Mouse (Mus musculus) CH12.LX (cell line): Measurements from ENCODE around the gene Sae1. TPM values are rescaled to one million over a fixed set of nuclear protein-coding genes. Genes with fewer than 3 reads are reported as not detected.

Experiments used
- DNase-seq: peaks from one replicate; pipeline ENCODE4 v3.0.0-alpha.2; 2013; ENCODE audit errors: extremely low read depth
- H3K27ac ChIP-seq: 2 replicates; pipeline ENCODE4 v1.5.1; 2012; ENCODE audit warnings: low read depth, mild to moderate bottlenecking, control low read depth, moderate library complexity; ENCODE audit not compliant: insufficient read depth
- H3K27me3 ChIP-seq: replicated peaks from 2 replicates; pipeline ENCODE3; 2012; ENCODE audit warnings: inconsistent platforms
- H3K36me3 ChIP-seq, 2 experiments: replicated peaks in 1 of 2; 2 replicates each; pipeline versions ENCODE3 to v1.6.1; 2012; ENCODE audit warnings: inconsistent platforms in 1 of 2, low read length in 1 of 2, mild to moderate bottlenecking in 1 of 2, mixed read lengths in 1 of 2, moderate library complexity in 1 of 2; ENCODE audit not compliant: control insufficient read depth in 1 of 2, insufficient read depth in 1 of 2
- H3K4me1 ChIP-seq, 2 experiments: 2 replicates each; pipeline ENCODE4 v1.6.1; 2012; ENCODE audit warnings: inconsistent platforms in 1 of 2, moderate library complexity in 1 of 2; ENCODE audit not compliant: insufficient read depth in 2 of 2, control insufficient read depth in 1 of 2
- H3K4me2 ChIP-seq: 2 replicates; pipeline ENCODE4 v1.6.1; 2012; ENCODE audit warnings: low read depth, mild to moderate bottlenecking, control low read depth; ENCODE audit not compliant: poor library complexity, insufficient read depth, severe bottlenecking
- H3K4me3 ChIP-seq, 3 experiments: fragments of 150-350 bp in 1 of 3; sonication (generic) in 1 of 3; replicated peaks in 1 of 3; 2 replicates each; pipeline versions ENCODE3 to v1.5.1; 2011 to 2012; ENCODE audit warnings: low read depth in 2 of 3, low read length in 2 of 3, mild to moderate bottlenecking in 2 of 3, moderate library complexity in 2 of 3, control low read depth in 1 of 3, improper control_type of control experiment in 1 of 3, inconsistent platforms in 1 of 3, mixed read lengths in 1 of 3; ENCODE audit not compliant: poor library complexity in 1 of 3
- H3K79me2 ChIP-seq: replicated peaks from 2 replicates; pipeline ENCODE4 v1.6.1; 2012; ENCODE audit warnings: mild to moderate bottlenecking, moderate library complexity; ENCODE audit not compliant: control insufficient read depth, poor library complexity, insufficient read depth, severe bottlenecking; ENCODE audit errors: extremely low read depth
- H3K9ac ChIP-seq: 2 replicates; pipeline ENCODE4 v1.6.1; 2012; ENCODE audit warnings: low read depth, mild to moderate bottlenecking, control low read depth, moderate library complexity; ENCODE audit not compliant: insufficient read depth
- H3K9me3 ChIP-seq: replicated peaks from 2 replicates; pipeline ENCODE3; 2012; ENCODE audit warnings: low read length, inconsistent platforms, mixed read lengths
- CHD2 ChIP-seq: IDR thresholded peaks from 2 replicates; pipeline ENCODE4 v1.6.1; 2011; ENCODE audit warnings: low read length, improper control_type of control experiment
- E2F4 ChIP-seq: IDR thresholded peaks from 2 replicates; pipeline ENCODE4 v1.6.1; 2011; ENCODE audit warnings: low read depth, low read length, improper control_type of control experiment; ENCODE audit not compliant: insufficient replicate concordance
- ETS1 ChIP-seq: conservative IDR thresholded peaks from 2 replicates; pipeline ENCODE4 v1.6.1; 2012; ENCODE audit warnings: low read depth, mild to moderate bottlenecking, inconsistent platforms, low read length, improper control_type of control experiment, moderate library complexity
- HCFC1 ChIP-seq: IDR thresholded peaks from 2 replicates; pipeline ENCODE4 v1.6.1; 2012; ENCODE audit warnings: low read depth, mild to moderate bottlenecking, inconsistent platforms, low read length, improper control_type of control experiment
- JUN ChIP-seq: IDR thresholded peaks from 2 replicates; pipeline ENCODE4 v1.6.1; 2011; ENCODE audit warnings: low read depth, mild to moderate bottlenecking, low read length, improper control_type of control experiment, moderate library complexity; ENCODE audit not compliant: insufficient read depth
- JUND ChIP-seq: conservative IDR thresholded peaks from 2 replicates; pipeline ENCODE4 v1.6.1; 2011; ENCODE audit warnings: low read depth, low read length, improper control_type of control experiment
- MAFK ChIP-seq: IDR thresholded peaks from 2 replicates; pipeline ENCODE4 v1.6.1; 2011; ENCODE audit warnings: low read length, improper control_type of control experiment; ENCODE audit not compliant: insufficient replicate concordance
- MAX ChIP-seq: IDR thresholded peaks from 2 replicates; pipeline ENCODE4 v1.6.1; 2011; ENCODE audit warnings: low read length, improper control_type of control experiment
- MEF2A ChIP-seq: IDR thresholded peaks from 2 replicates; pipeline ENCODE4 v1.6.1; 2014; ENCODE audit warnings: low read depth, mild to moderate bottlenecking, inconsistent platforms, low read length, improper control_type of control experiment, borderline replicate concordance
- NELFE ChIP-seq: IDR thresholded peaks from 2 replicates; pipeline ENCODE4 v1.6.1; 2011; ENCODE audit warnings: low read depth, low read length, improper control_type of control experiment
- POLR2AphosphoS2 ChIP-seq: IDR thresholded peaks from 2 replicates; pipeline ENCODE4 v1.6.1; 2011; ENCODE audit warnings: low read depth, low read length, improper control_type of control experiment
- RAD21 ChIP-seq: IDR thresholded peaks from 2 replicates; pipeline ENCODE4 v1.6.1; 2011; ENCODE audit warnings: low read depth, mild to moderate bottlenecking, low read length, improper control_type of control experiment, moderate library complexity
- RCOR1 ChIP-seq: conservative IDR thresholded peaks from 2 replicates; pipeline ENCODE4 v1.6.1; 2012; ENCODE audit warnings: low read depth, mild to moderate bottlenecking, inconsistent platforms, low read length, improper control_type of control experiment
- SMC3 ChIP-seq: IDR thresholded peaks from 2 replicates; pipeline ENCODE4 v1.6.1; 2011; ENCODE audit warnings: low read depth, low read length, improper control_type of control experiment
- USF2 ChIP-seq: conservative IDR thresholded peaks from 2 replicates; pipeline ENCODE4 v1.6.1; 2011; ENCODE audit warnings: low read depth, low read length, improper control_type of control experiment
- ZKSCAN1 ChIP-seq: IDR thresholded peaks from 2 replicates; pipeline ENCODE4 v1.6.1; 2012; ENCODE audit warnings: low read depth, inconsistent platforms, low read length, improper control_type of control experiment, borderline replicate concordance
- dilution Hi-C: fragments of 300-500 bp; cut with MboI; formaldehyde crosslinking; loops from 2 replicates; pipeline ENCODE4 v1.14.3; 2020; ENCODE audit warnings: low sequenced_read_pairs; ENCODE audit not compliant: extremely low pct_unique_long_range_greater_than_20kb, extremely low pct_ligation_motif_present
- in situ Hi-C: fragments of 300-500 bp; cut with MboI; formaldehyde crosslinking; loops from 3 replicates; pipeline ENCODE4 v1.14.3; 2019; ENCODE audit warnings: low sequenced_read_pairs, low pct_ligation_motif_present, low pct_unique_long_range_greater_than_20kb, mixed read lengths
- polyA plus RNA-seq: library from polyadenylated mRNA; unstranded; fragments of >175 nt; gene quantifications from 2 replicates; pipeline ENCODE4 v1.2.1, GENCODE M21; 2012; ENCODE audit warnings: low read depth; ENCODE audit not compliant: insufficient read length
- total RNA-seq, 2 experiments: library from RNA; depleted of rRNA; stranded (reverse); fragments of 300-350 nt in 1 of 2; fragments of >200 nt in 1 of 2; gene quantifications; 2 replicates each; pipeline ENCODE4 v1.2.3; 2012 to 2014

Gene Sae1
- total and polyA plus RNA-seq, 3 experiments: 146 to 271 (median 160) TPM

- Histone ChIP-seq H3K79me2 (peaks cover 12% of the 10 kb centered on the region), H3K36me3 (peaks cover 40 to 55% of the 10 kb centered on the region in 2 experiments), H3K27ac (no peak overlapping the region), H3K9ac (no peak overlapping the region), H3K9me3 (no peaks in the 10 kb centered on the region), H3K4me2 (no peak overlapping the region), H3K4me3 (no peak overlapping the region), H3K27me3 (no peaks in the 10 kb centered on the region), H3K4me1 (peaks cover 0 to 14% of the 10 kb centered on the region in 2 experiments; a peak in 2 of 4 replicates)
- dilution Hi-C loops (no loop called here), in situ Hi-C loops (no loop called here)
- TF ChIP-seq MEF2A: no peak
- TF ChIP-seq ETS1: no peak
- TF ChIP-seq JUN: no peak
- no peak for TF ChIP-seq POLR2AphosphoS2
- no peak for TF ChIP-seq ZKSCAN1
- TF ChIP-seq CHD2: no peak
- TF ChIP-seq HCFC1: no peak
- no peak for TF ChIP-seq MAFK
- TF ChIP-seq SMC3: no peak
- no peak for DNase-seq
Measured at GRCm38 (mm10) chr7:16284001-16284400, 103.6 kb downstream of the Sae1 start.

- Histone ChIP-seq H3K4me3 (no peak overlapping the region), H3K27me3 (no peaks in the 10 kb centered on the region), H3K27ac (no peak overlapping the region), H3K36me3 (peaks cover 49 to 71% of the 10 kb centered on the region in 2 experiments), H3K79me2 (peaks cover 12% of the 10 kb centered on the region), H3K4me1 (peaks cover 0 to 14% of the 10 kb centered on the region in 2 experiments; a peak in 2 of 4 replicates), H3K9me3 (no peaks in the 10 kb centered on the region), H3K4me2 (no peak overlapping the region), H3K9ac (no peak overlapping the region)
- dilution Hi-C loops (no loop called here), in situ Hi-C loops (no loop called here)
- no peak for DNase-seq
- TF ChIP-seq RAD21 (no peak), E2F4 (no peak), RCOR1 (no peak), MAX (no peak), NELFE (no peak), USF2 (no peak)
Measured at GRCm38 (mm10) chr7:16282334-16282733, 105.3 kb downstream of the Sae1 start.

GRCm38 (mm10) chr7:16280721-16281120, 106.9 kb downstream of the Sae1 start:
- H3K27me3 ChIP-seq: no peaks in the 10 kb centered on the region
- dilution Hi-C loops: no loop called here
- peaks cover 12% of the 10 kb centered on the region for H3K79me2 ChIP-seq
- TF ChIP-seq ETS1: no peak
- no peak for TF ChIP-seq HCFC1
- TF ChIP-seq JUND: no peak
- in situ Hi-C loops: no loop called here
- no peak for DNase-seq
- H3K4me1 ChIP-seq: peaks cover 0 to 14% of the 10 kb centered on the region in 2 experiments; a peak in 2 of 4 replicates
- no peaks in the 10 kb centered on the region for H3K9me3 ChIP-seq
- H3K9ac ChIP-seq: no peak overlapping the region
- no peak overlapping the region for H3K4me2 ChIP-seq
- H3K4me3 ChIP-seq: no peak overlapping the region
- peaks cover 64 to 87% of the 10 kb centered on the region in 2 experiments for H3K36me3 ChIP-seq
- H3K27ac ChIP-seq: no peak overlapping the region
